Mouse (Mus musculus): ENCODE data around the gene Sdk1. TPM values are rescaled to one million over a fixed set of nuclear protein-coding genes. Genes with fewer than 3 reads are reported as not detected.

Gene Sdk1
- polyA plus RNA-seq, 1 experiment from 2014 or later = 0.93 TPM

DNA sequence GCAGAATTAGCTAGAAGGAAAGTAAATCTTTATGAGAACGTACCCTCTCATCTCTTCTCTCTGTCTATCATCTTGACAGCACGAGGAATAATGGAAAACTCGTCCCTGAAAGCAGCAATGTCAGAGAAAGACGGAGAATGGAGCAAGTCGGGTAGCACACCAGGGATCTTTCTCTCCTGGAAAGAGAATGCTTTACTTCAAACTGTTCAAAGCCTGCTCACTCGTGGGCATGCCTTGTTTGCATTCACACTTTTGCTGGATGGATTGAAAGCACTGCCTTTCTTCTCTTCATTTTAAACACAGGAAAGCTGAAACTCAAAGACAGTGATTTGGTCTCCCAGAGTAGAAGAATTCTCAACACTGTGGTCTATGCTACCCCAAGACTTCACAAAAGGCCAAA lies 1020.8 kb downstream of the Sdk1 start:
- H3K4me3 ChIP-seq (ENCODE audit: low read depth, low read length) = no peak overlapping the region
- no peak overlapping the region for H3K4me2 ChIP-seq
- H3K36me3 ChIP-seq (ENCODE audit: control insufficient read depth, insufficient read depth, low read length) = no peaks in the 10 kb centered on the region
- ATAC-seq (ENCODE audit: low FRiP score) = no peak
- H3K9me3 ChIP-seq (ENCODE audit: control insufficient read depth, low read length) = no peaks in the 10 kb centered on the region; the same call in 1 of the 2 replicates
- no peaks in the 10 kb centered on the region for H3K27me3 ChIP-seq (ENCODE audit: control insufficient read depth, insufficient read depth, low read length)
- H3K4me1 ChIP-seq (ENCODE audit: control insufficient read depth, insufficient read depth, low read length) = no peaks in the 10 kb centered on the region
- H3K9ac ChIP-seq (ENCODE audit: low read length) = no peak overlapping the region
- no peak for DNase-seq (ENCODE audit: low spot score, missing footprints)
- WGBS = 60% methylated on average over 6 of the region's 6 CpGs
- H3K27ac ChIP-seq (ENCODE audit: low read depth, low read length) = no peak overlapping the region

Other genes starting within 250 kb of the Sdk1 start
- gene Card11, start 240.9 kb upstream of the Sdk1 start, polyA plus RNA-seq (2014; fragmentation: Nextera tagmentation; extraction: Ambion mirVana) = 0.22 TPM in 1 of 2 replicates, not detected in the other